Mouse (Mus musculus) heart, adult 2 months (tissue): ENCODE results near the gene Dnah8. TPM values are rescaled to one million over a fixed set of nuclear protein-coding genes. Genes with fewer than 3 reads are reported as not detected.
A peak's percentile ranks its signal among the peaks of the same experiment; 100 is the strongest.

Experiments used
- DNase-seq, 2 experiments: peaks; one replicate each; pipeline ENCODE4 v3.0.0; 2021
- H3K27ac ChIP-seq: fragments of 200-600 bp; 2 replicates; pipeline ENCODE4 v1.8.1; 2022
- H3K27me3 ChIP-seq: fragments of 200-500 bp; 2 replicates; pipeline ENCODE4 v1.6.1; 2012; ENCODE audit warnings: mild to moderate bottlenecking, low read length, inconsistent platforms, mixed read lengths; ENCODE audit not compliant: control insufficient read depth, insufficient read depth
- H3K36me3 ChIP-seq: fragments of 200-500 bp; 2 replicates; pipeline ENCODE4 v1.6.1; 2012; ENCODE audit warnings: low read length, inconsistent platforms; ENCODE audit not compliant: control insufficient read depth, insufficient read depth
- H3K4me1 ChIP-seq: fragments of 200-500 bp; 2 replicates; pipeline ENCODE4 v1.6.1; 2011; ENCODE audit warnings: low read length; ENCODE audit not compliant: control insufficient read depth, insufficient read depth
- H3K4me3 ChIP-seq: fragments of 200-600 bp; 2 replicates; pipeline ENCODE4 v1.8.1; 2022
- H3K79me2 ChIP-seq: fragments of 200-500 bp; replicated peaks from 2 replicates; pipeline ENCODE4 v1.6.1; 2012; ENCODE audit warnings: mild to moderate bottlenecking, inconsistent platforms, low read length, moderate library complexity, mixed read lengths; ENCODE audit not compliant: control insufficient read depth, insufficient read depth
- H3K9ac ChIP-seq: fragments of 200-500 bp; 2 replicates; pipeline ENCODE4 v1.6.1; 2012; ENCODE audit warnings: low read depth, mild to moderate bottlenecking, control low read depth, inconsistent platforms, low read length, mixed read lengths
- CTCF ChIP-seq: fragments of 200-600 bp; IDR thresholded peaks from 2 replicates; pipeline ENCODE4 v1.8.1; 2022; ENCODE audit warnings: antibody characterized with exemption, mild to moderate bottlenecking, moderate library complexity
- EP300 ChIP-seq: fragments of 200-500 bp; IDR thresholded peaks from 2 replicates; pipeline ENCODE4 v1.6.1; 2011; ENCODE audit warnings: low read depth, low read length, control low read depth; ENCODE audit not compliant: insufficient read depth
- POLR2A ChIP-seq: fragments of 200-500 bp; IDR thresholded peaks from 2 replicates; pipeline ENCODE4 v1.6.1; 2011; ENCODE audit warnings: mild to moderate bottlenecking, low read depth, low read length, control low read depth; ENCODE audit not compliant: insufficient read depth
- WGBS: fragments of 180-500 bp; shearing (Covaris S2); methylation state at CpG from one replicate; pipeline ENCODE4 v1.1.7; 2018; 5-methylcytosine and 5-hydroxymethylcytosine counted together
- intact Hi-C: fragments of 180-260 bp; cut with DNase I; formaldehyde crosslinking; loops from one replicate; pipeline ENCODE4 v1.15.1; 2025
- polyA plus RNA-seq: library from polyadenylated mRNA; depleted of rRNA; stranded (reverse); fragments of >200 nt; gene quantifications from 2 replicates; pipeline ENCODE4 v1.2.3, GENCODE M21; 2012
- total RNA-seq, 2 experiments: library from RNA; stranded (reverse); gene quantifications; 2 replicates each; pipeline ENCODE4 v1.2.3; 2021

Gene Dnah8
- total and polyA plus RNA-seq, 3 experiments: 0.45 to 1.2 (median 0.97) TPM

DNA sequence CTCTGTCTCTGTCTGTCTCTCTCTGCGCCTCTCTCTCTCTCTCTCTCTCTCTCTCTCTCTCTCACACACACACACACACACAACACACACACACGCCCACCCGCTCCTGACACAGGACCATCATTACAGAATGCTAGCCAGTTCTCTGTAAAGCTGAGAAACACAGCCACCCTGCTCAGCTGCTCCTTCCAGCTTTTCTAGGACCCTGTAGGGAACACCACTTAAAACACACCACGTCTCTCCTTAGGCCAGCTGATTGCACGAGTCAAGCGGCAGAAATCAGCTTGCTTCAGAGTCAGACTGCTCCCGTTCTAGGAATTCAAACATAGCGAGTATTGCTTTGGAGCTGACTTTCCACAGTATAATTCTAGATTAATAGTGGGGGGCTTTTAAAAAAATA is 242.1 kb downstream of the Dnah8 start:
- intact Hi-C loops: no loop called here
- no peak for TF ChIP-seq EP300
- TF ChIP-seq CTCF: no peak
- no peak for TF ChIP-seq POLR2A
- 66% methylated on average over 8 of the region's 8 CpGs for WGBS

GRCm38 (mm10) chr17:30866966-30867365 is 242.8 kb downstream of the Dnah8 start:
- intact Hi-C loops: no loop called here
- Histone ChIP-seq H3K9ac (no peak overlapping the region), H3K27ac (no peak overlapping the region)

More for the DNA sequence above, 242.1 kb downstream of the Dnah8 start:
- Histone ChIP-seq H3K4me1 (0 out of 2 replicates have a peak, but pooled peaks cover 1% of the 10 kb centered on the region), H3K27me3 (no peaks in the 10 kb centered on the region), H3K36me3 (no peaks in the 10 kb centered on the region), H3K27ac (no peak overlapping the region), H3K4me3 (no peak overlapping the region), H3K9ac (no peak overlapping the region), H3K79me2 (no peaks in the 10 kb centered on the region)
- no peak for DNase-seq

GRCm38 (mm10) chr17:30871040-30871439 is 246.9 kb downstream of the Dnah8 start:
- Histone ChIP-seq H3K27ac (no peak overlapping the region), H3K36me3 (no peaks in the 10 kb centered on the region), H3K4me1 (0 out of 2 replicates have a peak, but pooled peaks cover 1% of the 10 kb centered on the region), H3K4me3 (no peak overlapping the region), H3K9ac (no peak overlapping the region), H3K79me2 (no peaks in the 10 kb centered on the region), H3K27me3 (no peaks in the 10 kb centered on the region)
- intact Hi-C loops: no loop called here
- TF ChIP-seq EP300 (no peak), POLR2A (no peak), CTCF (no peak)
- no peak for DNase-seq
- WGBS: 25% methylated on average over 10 of the region's 10 CpGs

More at GRCm38 (mm10) chr17:30866966-30867365, 242.8 kb downstream of the Dnah8 start:
- Histone ChIP-seq H3K79me2 (no peaks in the 10 kb centered on the region), H3K36me3 (no peaks in the 10 kb centered on the region), H3K27me3 (no peaks in the 10 kb centered on the region), H3K4me1 (0 out of 2 replicates have a peak, but pooled peaks cover 1% of the 10 kb centered on the region), H3K4me3 (no peak overlapping the region)
- DNase-seq: no peak
- WGBS: 46% methylated on average over 9 of the region's 9 CpGs
- TF ChIP-seq CTCF: no peak
- no peak for TF ChIP-seq EP300
- no peak for TF ChIP-seq POLR2A

DNA sequence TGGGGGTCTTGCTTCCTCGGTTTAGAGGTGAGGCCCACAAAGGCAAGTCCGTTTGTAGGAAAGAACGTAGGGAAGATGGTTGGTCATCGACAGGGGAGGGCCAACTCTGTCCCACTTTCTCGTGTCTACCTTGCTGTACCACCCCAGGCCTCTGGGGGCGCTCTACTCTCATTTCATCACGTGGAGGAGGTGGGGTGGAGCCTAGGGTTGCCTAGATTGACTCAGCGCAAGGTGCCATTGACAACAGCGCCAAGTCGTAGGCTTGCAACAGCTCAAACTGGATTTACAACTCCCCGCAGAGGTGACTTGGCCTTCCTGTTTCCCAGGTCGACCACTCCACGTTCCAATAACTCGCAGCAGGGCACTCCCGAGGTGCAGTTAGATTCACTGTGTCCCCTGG is 250.1 kb downstream of the Dnah8 start:
- intact Hi-C loops: no loop called here
- no peak for DNase-seq
- no peak for TF ChIP-seq EP300
- peak; percentile 51 for TF ChIP-seq CTCF
- TF ChIP-seq POLR2A: no peak
- Histone ChIP-seq H3K27me3 (no peaks in the 10 kb centered on the region), H3K9ac (no peak overlapping the region), H3K79me2 (no peaks in the 10 kb centered on the region), H3K36me3 (no peaks in the 10 kb centered on the region), H3K27ac (no peak overlapping the region), H3K4me1 (no peaks in the 10 kb centered on the region), H3K4me3 (no peak overlapping the region)
- 41% methylated on average over 15 of the region's 15 CpGs for WGBS

DNA sequence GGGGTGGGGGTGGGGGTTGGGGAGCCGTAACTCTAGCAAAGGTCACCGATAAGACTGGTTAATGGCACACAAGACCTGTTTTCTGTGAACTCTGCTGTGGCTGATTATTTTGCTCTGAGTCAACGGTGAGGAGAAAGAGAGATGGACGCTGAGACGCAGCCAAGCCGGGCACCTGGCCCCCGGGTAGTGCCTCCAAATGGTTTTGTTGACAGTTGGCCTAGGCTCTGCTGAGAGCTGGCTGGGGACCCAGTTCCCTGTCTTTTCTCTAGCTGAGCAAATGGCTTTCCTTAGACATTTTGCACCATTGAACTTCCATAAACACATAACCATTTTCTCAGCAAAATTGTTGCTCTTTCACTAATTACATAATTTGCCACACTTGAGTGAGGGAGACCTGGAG is 253.3 kb downstream of the Dnah8 start:
- Histone ChIP-seq H3K4me1 (no peaks in the 10 kb centered on the region), H3K9ac (no peak overlapping the region), H3K79me2 (no peaks in the 10 kb centered on the region), H3K27me3 (no peaks in the 10 kb centered on the region), H3K27ac (no peak overlapping the region), H3K36me3 (no peaks in the 10 kb centered on the region), H3K4me3 (no peak overlapping the region)
- no peak for TF ChIP-seq EP300
- TF ChIP-seq CTCF: no peak
- TF ChIP-seq POLR2A: no peak
- no peak for DNase-seq
- intact Hi-C loops: no loop called here
- 80% methylated on average over 7 of the region's 7 CpGs for WGBS

DNA sequence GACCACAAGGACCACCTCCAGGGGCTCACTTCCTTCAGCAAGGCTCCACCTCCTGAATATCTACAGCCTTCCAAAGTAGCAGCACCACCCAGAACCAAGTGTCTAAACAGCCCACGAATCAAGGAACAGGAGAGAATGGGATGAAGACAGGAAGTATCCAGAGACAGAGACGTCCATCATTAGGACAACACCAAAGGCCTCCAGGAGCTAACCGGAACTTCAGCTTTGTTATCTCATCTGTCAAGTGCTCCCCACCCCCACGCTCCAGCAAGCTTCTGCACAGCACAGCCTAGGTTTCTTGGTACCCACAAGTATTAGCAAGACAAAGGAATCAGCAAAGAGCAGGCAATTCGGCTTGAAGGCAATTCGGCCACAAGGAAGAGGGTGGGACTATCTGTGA is 254.5 kb downstream of the Dnah8 start:
- Histone ChIP-seq H3K4me1 (no peaks in the 10 kb centered on the region), H3K9ac (no peak overlapping the region), H3K36me3 (no peaks in the 10 kb centered on the region), H3K27ac (no peak overlapping the region), H3K79me2 (no peaks in the 10 kb centered on the region), H3K4me3 (no peak overlapping the region), H3K27me3 (no peaks in the 10 kb centered on the region)
- no peak for DNase-seq
- intact Hi-C loops: no loop called here
- 31% methylated on average over 6 of the region's 6 CpGs for WGBS
- no peak for TF ChIP-seq CTCF
- no peak for TF ChIP-seq EP300
- no peak for TF ChIP-seq POLR2A
